Mouse (Mus musculus) yolk sac, embryonic 10.5 days (tissue): ENCODE results near the gene Tbc1d20.

Experiments used
- DNase-seq: peaks from one replicate; pipeline ENCODE4 v3.0.0-alpha.2; 2017; ENCODE audit warnings: low spot score

The Tbc1d20 gene

GRCm38 (mm10) chr2:152359616-152360015, 66.0 kb downstream of the Tbc1d20 start:
- peak; percentile 72 for DNase-seq

GRCm38 (mm10) chr2:152360271-152360775, 66.7 kb downstream of the Tbc1d20 start:
- no peak for DNase-seq

- DNase-seq = no peak
These were observed 67.6 kb downstream of the Tbc1d20 start for GRCm38 (mm10) chr2:152361193-152361592.
